Mouse (Mus musculus) intestine, postnatal 0 days (tissue): ENCODE measurements around the gene Trmt61a. TPM values are rescaled to one million over a fixed set of nuclear protein-coding genes. Genes with fewer than 3 reads are reported as not detected.

Experiments used
- ATAC-seq: fragments of 200-750 bp; cut with Nextera tagmentation; 2 replicates; pipeline ENCODE4 v1.8.0; 2017; ENCODE audit warnings: mild to moderate bottlenecking, moderate TSS enrichment, moderate library complexity
- H3K27ac ChIP-seq: fragments of 300-500 bp; sonication (generic); 2 replicates; pipeline ENCODE4 v1.5.1; 2014; ENCODE audit warnings: mild to moderate bottlenecking, low read depth, low read length, moderate library complexity
- H3K27me3 ChIP-seq: fragments of 300-500 bp; sonication (generic); replicated peaks from 2 replicates; pipeline ENCODE4 v1.6.1; 2014; ENCODE audit warnings: low read length, mixed read lengths; ENCODE audit not compliant: control insufficient read depth, insufficient read depth
- H3K36me3 ChIP-seq: fragments of 300-500 bp; sonication (generic); 2 replicates; pipeline ENCODE4 v1.6.1; 2014; ENCODE audit warnings: mild to moderate bottlenecking, moderate library complexity; ENCODE audit not compliant: control insufficient read depth, insufficient read depth
- H3K4me1 ChIP-seq: fragments of 300-500 bp; sonication (generic); replicated peaks from 2 replicates; pipeline ENCODE4 v1.6.1; 2014; ENCODE audit warnings: antibody characterized with exemption, low read length, mixed read lengths; ENCODE audit not compliant: control insufficient read depth, insufficient read depth
- H3K4me2 ChIP-seq: fragments of 300-500 bp; sonication (generic); replicated peaks from 2 replicates; pipeline ENCODE4 v1.6.1; 2014; ENCODE audit warnings: low read depth, mild to moderate bottlenecking, moderate library complexity
- H3K4me3 ChIP-seq: fragments of 300-500 bp; sonication (generic); 2 replicates; pipeline ENCODE4 v1.5.1; 2014; ENCODE audit warnings: low read depth, low read length
- H3K9ac ChIP-seq: fragments of 300-500 bp; sonication (generic); 2 replicates; pipeline ENCODE4 v1.6.1; 2014; ENCODE audit warnings: mild to moderate bottlenecking, low read depth, low read length
- H3K9me3 ChIP-seq: fragments of 300-500 bp; sonication (generic); 2 replicates; pipeline ENCODE4 v1.6.1; 2016; ENCODE audit warnings: mixed run types; ENCODE audit not compliant: control insufficient read depth
- CTCF ChIP-seq: sonication (generic); IDR thresholded peaks from 2 replicates; pipeline ENCODE4 v1.5.1; 2016; ENCODE audit warnings: low read depth, mild to moderate bottlenecking, control low read depth, antibody characterized with exemption, moderate library complexity
- WGBS: fragments of 180-500 bp; shearing (Covaris S2); extraction: QIAGEN DNeasy Blood & Tissue Kit; methylation state at CpG from one replicate; pipeline ENCODE4 v1.1.7; 2014; 5-methylcytosine and 5-hydroxymethylcytosine counted together
- polyA plus RNA-seq: library from polyadenylated mRNA; unstranded; fragments of >200 nt; fragmentation: Nextera tagmentation; extraction: Ambion mirVana; gene quantifications from 2 replicates; pipeline ENCODE4 v1.2.1, GENCODE M21; 2015

Trmt61a gene
- polyA plus RNA-seq, 1 experiment from 2014 or later = 5.6 TPM

DNA sequence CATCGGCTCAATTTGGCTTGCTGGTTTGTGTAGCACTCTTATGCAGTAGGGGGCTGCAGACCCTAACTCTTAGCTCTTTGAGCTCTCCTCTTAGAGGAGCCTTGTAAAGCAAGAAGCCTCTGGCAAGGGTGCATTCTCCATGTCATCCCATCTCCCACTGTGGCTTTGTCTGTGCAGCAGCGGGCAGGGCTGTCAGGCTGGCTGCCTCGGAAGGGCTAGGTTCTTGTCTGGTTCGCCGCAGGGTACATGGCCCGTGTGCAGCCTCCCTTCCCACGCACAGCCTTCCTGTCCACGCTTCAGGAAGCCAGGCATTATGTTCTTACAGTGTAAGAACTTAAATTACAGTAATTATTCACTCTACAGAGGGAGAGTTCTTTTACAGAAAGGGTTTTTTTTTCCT, 40.8 kb downstream of the Trmt61a start:
- Histone ChIP-seq H3K9ac (no peak overlapping the region), H3K4me3 (no peak overlapping the region), H3K36me3 (no peaks in the 10 kb centered on the region), H3K9me3 (no peaks in the 10 kb centered on the region), H3K4me1 (no peaks in the 10 kb centered on the region), H3K27me3 (no peaks in the 10 kb centered on the region), H3K4me2 (no peak overlapping the region), H3K27ac (no peak overlapping the region)
- no peak for ATAC-seq
- TF ChIP-seq CTCF = no peak
- 67% methylated on average over 8 of the region's 8 CpGs for WGBS

DNA sequence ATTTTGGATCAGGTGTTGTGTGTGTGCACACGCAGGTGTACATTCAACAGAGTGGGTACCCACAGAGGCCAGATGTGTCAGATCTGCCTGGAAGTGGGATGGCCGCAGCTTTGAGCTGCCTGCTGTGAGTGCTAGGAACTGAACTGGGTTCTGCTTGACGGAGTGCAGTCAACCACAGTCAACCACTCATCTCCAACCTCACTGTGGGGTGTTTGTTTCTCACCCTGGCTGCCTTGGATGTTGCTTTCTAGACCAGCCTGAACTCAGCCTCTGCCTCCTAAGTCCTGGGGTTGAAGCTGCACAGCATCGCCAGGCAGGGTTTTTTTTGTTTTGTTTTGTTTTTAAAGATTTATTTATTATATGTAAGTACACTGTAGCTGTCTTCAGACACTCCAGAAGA, 42.3 kb downstream of the Trmt61a start:
- TF ChIP-seq CTCF = no peak
- WGBS = 92% methylated on average over 4 of the region's 4 CpGs
- no peak for ATAC-seq
- Histone ChIP-seq H3K9me3 (no peaks in the 10 kb centered on the region), H3K4me3 (no peak overlapping the region), H3K27me3 (no peaks in the 10 kb centered on the region), H3K4me2 (no peak overlapping the region), H3K27ac (no peak overlapping the region), H3K36me3 (peaks cover 9% of the 10 kb centered on the region), H3K9ac (no peak overlapping the region), H3K4me1 (no peaks in the 10 kb centered on the region)

DNA sequence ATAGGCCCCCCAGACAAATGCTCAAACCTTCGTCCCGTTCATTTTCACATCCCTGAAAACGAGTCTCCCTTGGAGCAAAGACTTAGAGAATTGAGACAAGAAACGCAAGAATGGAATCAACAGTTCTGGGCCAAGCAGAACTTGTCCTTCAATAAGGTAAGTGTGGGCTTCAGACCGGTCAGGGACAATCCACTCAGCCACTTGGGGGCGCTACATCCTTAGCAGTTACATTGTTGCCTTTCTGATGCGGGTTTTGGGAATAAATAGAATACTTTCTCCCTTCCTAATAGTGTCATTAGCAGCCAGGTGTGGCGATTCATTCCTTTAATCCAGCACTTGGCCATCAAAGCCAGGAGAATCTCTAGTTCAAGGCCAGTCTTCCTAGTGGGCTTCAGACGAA, 44.7 kb downstream of the Trmt61a start:
- Histone ChIP-seq H3K9me3 (no peaks in the 10 kb centered on the region), H3K9ac (no peak overlapping the region), H3K27ac (no peak overlapping the region), H3K4me2 (no peak overlapping the region), H3K36me3 (peaks cover 24% of the 10 kb centered on the region), H3K4me3 (no peak overlapping the region), H3K27me3 (no peaks in the 10 kb centered on the region), H3K4me1 (no peaks in the 10 kb centered on the region)
- no peak for ATAC-seq
- peak; percentile 73 for TF ChIP-seq CTCF
- 76% methylated on average over 9 of the region's 9 CpGs for WGBS

DNA sequence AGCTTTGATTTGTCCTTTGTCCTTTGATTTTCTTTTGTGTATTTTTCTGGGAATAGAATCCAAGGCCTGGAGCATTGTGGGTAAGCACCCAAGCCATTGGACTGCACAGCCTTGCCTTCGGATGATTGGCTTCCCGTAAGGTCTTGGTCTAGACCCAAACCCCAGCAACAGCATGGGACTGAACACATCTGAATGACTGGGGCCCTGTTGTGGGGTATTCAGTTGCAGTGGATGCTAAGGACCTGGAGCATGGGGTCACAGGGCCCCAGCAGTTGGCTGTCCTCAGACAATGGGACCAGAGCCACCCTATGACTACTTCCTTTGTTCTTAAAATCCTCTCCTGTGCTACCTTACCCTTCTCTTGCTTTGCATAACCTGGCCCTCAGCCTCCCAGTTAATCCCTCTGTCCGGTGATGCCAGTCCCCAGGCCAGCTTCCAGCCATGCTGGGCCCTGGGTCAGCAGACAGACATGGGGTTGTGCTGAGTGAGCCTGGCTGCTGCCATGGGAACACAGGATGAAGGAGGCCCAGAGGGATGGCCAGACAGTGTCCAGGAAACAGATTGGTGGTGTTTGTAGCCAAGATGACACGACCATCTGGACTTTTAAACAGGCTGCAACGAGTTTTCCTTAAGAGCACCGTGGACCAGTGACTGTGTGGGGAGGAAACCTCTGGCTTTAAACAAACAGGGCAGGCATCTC, 46.9 kb downstream of the Trmt61a start:
- no peak for TF ChIP-seq CTCF
- Histone ChIP-seq H3K4me2 (no peak overlapping the region), H3K9me3 (no peaks in the 10 kb centered on the region), H3K27ac (0 out of 2 replicates have a peak overlapping the region, but pooled peaks have one; percentile 46), H3K27me3 (no peaks in the 10 kb centered on the region), H3K36me3 (peaks cover 36% of the 10 kb centered on the region), H3K9ac (no peak overlapping the region), H3K4me3 (no peak overlapping the region), H3K4me1 (no peaks in the 10 kb centered on the region)
- 69% methylated on average over 6 of the region's 6 CpGs for WGBS
- ATAC-seq = no peak

DNA sequence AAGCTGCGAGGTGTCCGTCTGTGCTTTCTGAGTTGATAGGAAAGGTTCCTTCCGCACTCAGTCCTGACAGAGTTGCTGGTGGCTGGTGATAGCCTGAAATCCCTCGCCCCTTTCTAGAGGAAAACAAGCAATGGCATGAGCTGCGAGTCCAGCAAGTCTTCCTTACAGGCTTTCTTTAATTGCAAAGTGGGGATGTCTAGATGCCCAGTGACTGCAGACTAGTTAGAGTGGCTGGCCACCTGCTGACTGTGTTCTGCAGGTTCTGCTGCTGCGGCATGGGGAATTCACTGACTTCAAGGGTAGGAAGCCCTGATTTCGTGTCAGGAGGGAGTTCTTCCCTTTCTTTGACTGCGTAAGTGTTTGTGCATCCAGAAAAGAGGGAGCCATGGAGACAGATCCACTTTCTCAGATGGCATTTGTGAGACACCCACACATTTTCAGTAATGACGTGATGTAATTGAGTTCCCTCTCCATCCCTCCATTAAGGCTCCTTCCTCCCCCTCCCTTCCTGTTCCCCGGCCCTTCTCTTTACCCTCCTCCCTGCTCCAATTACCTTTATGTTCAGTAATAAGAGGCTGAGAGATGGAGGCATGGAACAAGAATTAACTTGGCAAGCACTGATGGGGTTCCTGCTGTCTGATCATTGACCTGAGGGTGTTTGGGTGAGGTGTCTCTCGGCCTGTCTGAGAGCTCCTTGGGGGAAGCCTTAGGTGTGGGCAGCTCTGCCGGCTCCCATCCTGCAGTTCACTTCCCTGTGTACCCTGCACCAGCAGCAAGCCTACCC, 47.6 kb downstream of the Trmt61a start:
- Histone ChIP-seq H3K4me2 (no peak overlapping the region), H3K9me3 (no peaks in the 10 kb centered on the region), H3K4me3 (no peak overlapping the region), H3K27me3 (no peaks in the 10 kb centered on the region), H3K4me1 (no peaks in the 10 kb centered on the region), H3K27ac (peak overlapping the region; percentile 46; the same call in 1 of the 2 replicates), H3K36me3 (peaks cover 39% of the 10 kb centered on the region), H3K9ac (no peak overlapping the region)
- WGBS = 74% methylated on average over 12 of the region's 12 CpGs
- TF ChIP-seq CTCF = no peak
- ATAC-seq = no peak

DNA sequence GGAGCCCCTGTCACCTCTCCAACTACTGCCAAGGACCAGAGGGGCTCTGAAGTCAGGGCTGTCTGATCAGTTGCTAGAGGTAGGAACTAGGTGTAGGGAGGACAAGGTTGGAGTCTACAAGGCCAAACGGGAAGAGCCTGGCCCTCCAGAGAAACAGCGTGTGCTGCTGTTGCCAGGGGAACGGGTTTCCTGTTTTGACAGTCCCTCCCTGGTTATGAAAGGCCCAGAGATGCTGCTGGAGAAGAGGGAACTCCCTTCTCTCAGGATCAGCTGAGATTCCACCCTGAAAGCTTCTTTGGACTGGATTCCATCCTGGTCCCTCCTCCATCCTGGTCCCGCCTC, 48.2 kb downstream of the Trmt61a start:
- no peak for TF ChIP-seq CTCF
- Histone ChIP-seq H3K4me1 (no peaks in the 10 kb centered on the region), H3K9ac (no peak overlapping the region), H3K9me3 (no peaks in the 10 kb centered on the region), H3K4me3 (no peak overlapping the region), H3K27ac (no peak overlapping the region), H3K27me3 (no peaks in the 10 kb centered on the region), H3K36me3 (peaks cover 39% of the 10 kb centered on the region), H3K4me2 (no peak overlapping the region)
- ATAC-seq = no peak
- WGBS = 63% methylated on average over 4 of the region's 4 CpGs
